Mouse (Mus musculus): ENCODE data around the gene Btbd2.

The Btbd2 gene

DNA sequence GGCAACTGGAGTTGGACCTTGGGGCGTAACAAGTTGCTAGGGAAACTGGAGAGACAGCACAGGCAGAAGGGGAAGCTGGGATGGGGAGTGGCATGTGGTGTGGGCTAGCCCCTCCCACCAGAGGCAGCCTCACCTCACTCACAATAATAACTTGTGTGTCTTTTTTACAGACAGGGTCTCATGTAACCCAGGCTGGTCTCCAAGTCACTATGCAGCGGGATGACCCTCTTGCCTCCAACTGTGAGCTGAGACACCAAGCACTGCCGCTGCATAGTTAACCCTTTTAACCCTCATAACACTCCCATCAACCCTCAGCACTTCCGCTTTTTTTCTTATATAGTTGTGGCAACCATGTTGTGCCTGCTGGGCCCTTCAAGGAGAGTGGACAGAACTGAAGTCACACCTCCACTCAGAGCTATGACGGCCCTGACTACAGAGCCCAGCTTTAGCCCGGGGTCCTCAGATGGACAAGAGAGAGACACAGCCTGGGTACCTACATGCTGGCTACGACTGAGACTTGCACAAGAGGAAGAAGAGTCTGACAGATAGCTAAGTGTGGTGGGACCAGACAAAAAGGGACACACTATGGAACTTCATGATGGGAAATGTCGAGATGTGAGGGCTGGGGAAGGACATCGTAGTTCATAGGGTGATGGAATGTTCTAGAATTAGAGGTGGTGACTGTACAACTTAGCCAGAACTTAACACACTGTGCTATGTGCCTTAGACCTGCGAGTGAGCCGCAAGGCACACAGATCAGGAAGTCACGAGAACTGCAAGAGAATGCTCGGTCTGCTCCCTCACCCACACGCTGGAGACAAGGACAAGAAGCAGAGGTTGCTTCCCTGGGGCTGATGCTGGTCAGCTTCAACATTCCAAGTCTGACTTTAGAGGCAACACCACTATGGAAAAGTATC lies 35.6 kb upstream of the Btbd2 start:
- DNase-seq (ENCODE audit: inconsistent age in 2 of 2, low spot score in 1 of 2): no peak

DNA sequence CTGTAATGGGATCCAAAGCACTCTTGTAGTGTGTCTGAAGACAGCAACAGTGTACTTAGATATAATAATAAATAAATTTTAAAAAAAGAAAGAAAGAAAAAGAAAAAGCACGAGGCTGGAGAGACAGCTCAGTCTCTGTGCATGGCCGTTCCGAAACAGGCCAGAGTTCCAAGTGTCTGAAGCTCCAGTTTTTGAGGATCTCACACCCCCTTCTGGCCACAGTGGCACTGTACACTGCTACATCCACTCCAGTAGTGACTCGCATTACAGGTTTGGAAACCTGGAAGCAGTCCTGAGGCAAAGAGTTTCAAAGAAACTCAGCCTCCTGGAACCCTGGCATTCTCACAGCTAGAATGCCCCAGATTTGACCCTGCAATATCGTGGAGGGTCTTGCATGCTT lies 31.0 kb upstream of the Btbd2 start:
- peak; percentile 80 to 93 for DNase-seq (ENCODE audit: inconsistent age in 2 of 2, low spot score in 1 of 2)

DNA sequence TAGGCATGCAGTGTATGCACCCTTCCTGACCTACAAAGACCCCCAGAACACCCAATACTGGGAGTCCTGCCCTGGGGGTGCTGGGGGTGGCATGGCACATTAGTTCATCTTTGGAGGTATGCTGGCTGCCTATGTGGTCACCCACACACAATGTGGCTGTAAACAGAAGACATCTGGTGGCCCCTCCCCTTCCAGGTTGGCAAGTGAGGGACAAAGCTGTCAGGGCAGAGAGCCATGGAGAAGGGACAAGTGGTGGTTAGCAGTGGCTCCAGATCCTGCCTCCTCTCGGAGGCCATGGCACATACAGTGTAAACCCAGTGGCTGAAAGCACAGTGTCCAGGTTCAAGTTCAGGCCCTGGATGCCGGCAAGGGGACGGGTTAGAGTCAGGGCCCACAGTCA lies 29.7 kb upstream of the Btbd2 start:
- DNase-seq (ENCODE audit: inconsistent age in 2 of 2, low spot score in 1 of 2): no peak

DNA sequence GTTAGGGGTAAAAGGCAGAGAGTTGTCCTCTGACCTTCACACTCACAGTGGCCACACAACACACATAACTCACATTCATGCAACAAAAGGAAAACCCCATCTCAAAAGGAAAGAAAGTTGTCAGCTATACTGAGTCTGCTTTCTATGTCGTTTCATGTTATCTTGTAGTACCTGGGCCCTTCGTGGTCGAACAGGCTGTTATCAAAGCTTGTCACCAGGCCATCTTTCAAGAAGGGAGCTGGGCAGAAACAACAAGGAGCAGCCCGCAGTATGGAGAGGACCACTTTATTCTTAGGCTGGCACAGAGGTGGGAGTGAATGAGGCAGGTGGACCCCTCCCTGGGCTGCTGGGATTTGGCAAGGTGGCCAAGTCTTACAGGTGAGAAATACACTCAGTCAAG lies 28.1 kb upstream of the Btbd2 start:
- no peak for DNase-seq (ENCODE audit: inconsistent age in 2 of 2, low spot score in 1 of 2)

DNA sequence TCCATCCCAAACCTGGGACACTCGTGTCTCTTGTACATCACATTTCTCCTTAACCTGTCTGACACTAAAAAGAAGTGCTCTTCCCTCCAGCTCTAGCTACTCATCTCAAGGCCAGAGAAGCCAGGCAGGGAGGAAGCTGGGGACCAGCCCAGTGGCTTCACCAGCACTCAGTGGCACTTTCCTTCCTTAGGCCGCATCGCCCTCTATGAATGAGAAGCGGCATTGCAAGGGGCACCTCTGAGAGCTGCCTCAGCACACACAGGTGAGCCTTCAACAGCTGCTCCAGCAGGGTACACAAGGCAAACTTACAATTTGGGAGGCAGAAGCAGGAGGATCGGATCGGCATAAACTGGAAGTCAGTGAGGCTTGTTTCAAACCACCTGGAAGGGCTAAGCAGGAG lies 27.3 kb upstream of the Btbd2 start:
- peak; percentile 81 to 92 for DNase-seq (ENCODE audit: inconsistent age in 2 of 2, low spot score in 1 of 2)

DNA sequence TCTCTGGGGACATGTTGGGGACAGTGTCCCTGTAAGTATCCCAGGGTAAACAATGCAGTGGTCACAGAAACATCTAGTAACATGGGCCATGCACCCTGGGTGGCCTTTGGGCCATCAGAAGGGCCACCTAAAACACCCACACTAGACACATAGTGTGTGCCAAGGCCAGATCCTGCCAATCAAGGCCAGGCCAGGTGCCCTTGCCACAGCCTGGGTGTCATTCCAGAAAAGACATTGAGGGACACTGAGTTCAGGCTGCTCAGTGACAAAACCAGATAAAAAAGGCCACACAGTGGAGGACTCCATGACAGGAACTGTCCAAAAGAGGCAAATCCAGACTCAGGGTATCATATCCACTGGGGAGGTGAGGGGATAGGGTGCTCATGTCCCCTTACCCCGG lies 26.8 kb upstream of the Btbd2 start:
- DNase-seq (ENCODE audit: inconsistent age in 2 of 2, low spot score in 1 of 2): peak; percentile 53 to 73

DNA sequence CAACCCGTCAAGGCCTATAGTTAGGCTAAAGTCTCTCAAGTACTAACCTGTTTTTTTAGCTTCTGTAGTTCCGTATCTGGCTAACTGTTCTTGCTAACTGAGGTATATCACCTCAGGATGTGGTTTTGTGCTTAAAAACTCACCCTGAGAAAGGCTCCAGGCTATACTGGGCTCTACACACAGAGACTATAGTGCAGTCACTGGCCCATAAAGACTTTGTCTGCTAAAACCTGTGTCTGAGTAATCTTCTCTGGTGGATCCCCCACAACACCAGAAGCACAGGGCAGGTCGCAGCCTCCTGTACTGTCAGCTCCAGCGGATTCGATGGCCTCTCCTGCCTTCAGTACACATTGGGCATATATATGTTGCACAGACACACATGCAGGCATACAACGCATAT lies 25.1 kb upstream of the Btbd2 start:
- no peak for DNase-seq (ENCODE audit: inconsistent age in 2 of 2, low spot score in 1 of 2)

DNA sequence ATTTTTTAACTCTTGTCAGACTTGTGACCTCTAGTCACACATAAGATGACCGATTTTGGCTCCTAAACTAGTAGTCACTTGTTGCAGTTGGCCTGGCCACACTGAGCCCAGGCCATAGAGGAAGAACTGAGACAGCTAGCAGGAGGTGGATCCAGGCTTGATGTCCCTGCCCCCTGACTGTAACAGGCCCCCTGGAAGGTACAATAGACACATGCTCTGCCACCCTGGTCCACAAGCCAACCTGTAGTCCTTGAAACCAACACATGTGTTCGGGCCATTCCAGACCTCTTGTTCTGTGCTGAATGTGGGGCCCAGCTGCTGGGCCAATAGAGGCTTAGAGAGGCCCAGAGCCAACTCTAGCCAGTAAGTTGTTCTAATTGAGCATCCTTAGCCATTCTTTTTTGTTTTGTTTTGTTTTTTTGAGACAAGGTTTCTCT lies 23.4 kb upstream of the Btbd2 start:
- no peak for DNase-seq (ENCODE audit: inconsistent age in 2 of 2, low spot score in 1 of 2)

DNA sequence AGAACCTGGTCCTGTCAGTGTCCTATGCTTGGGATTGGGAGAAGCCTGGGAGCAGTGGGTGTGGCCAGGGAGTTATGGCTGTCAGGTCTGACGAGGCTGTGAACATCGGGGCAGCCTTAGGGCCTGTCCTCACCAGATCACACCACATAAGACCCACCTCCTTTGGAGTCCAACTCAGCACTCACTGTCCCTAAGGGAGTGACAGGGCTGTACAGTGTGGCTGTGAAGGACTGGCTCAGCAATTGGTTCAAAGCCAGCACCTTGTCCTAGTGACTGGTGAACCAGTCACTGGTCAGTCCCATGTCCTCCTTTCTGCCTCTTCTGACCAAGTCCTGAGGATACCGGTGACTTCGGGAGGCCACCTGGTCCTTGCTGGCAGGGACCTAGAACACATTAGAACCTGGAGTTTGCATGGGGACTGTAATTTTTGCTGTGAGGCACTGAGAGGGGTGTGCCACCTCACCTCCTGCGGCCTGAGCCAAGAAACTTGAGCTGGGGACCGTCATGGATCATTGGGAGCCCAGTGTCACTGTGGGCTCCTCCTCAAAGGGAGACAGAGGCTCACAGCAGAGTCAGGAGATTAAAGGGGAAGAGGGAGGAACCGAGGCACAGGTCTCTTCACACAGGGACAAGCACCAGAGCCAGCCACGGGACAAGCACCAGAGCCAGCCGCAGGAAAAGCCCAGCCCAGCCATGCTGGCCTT lies 22.8 kb upstream of the Btbd2 start:
- DNase-seq (ENCODE audit: inconsistent age in 2 of 2, low spot score in 1 of 2): peak; percentile 74 to 76

DNA sequence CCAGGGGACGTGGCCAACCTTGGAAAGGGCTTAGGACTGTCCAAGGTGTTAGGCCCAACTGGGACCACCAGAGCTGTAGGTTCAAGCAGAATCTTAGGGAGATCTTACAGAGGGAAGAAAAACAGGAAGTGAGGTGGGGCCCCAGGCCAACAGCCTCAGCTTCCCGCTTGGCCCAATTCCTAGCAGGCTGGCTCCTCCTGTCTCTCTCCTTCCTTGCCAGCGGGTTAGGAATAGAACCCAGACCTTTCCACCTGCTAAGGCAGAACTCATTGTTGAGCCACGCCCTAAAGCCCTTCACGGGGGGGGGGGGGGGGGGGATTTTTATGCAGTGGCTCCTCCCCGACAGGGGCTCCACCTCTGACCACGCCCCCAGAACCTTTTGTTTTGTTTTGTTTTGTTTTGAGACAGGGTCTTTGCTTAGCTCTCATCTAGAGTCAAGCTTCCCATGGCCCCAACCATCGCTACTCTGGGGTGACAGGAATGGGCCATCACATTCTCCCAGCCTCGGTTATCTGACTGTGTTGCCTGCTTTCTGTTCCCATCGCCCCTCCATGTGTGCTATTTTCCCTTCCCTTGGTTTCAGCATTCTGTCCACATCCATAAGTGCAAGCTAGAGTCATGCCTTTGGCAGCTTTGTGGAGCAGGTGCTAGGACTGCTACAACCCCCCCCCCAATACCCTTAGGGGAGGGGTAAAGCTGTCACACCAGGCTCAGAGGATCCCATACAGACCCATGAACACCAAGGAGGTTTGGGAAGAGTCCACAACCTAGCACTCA lies 21.9 kb upstream of the Btbd2 start:
- peak in 1 of 2 experiments; percentile 57 for DNase-seq (ENCODE audit: inconsistent age in 2 of 2, low spot score in 1 of 2)

DNA sequence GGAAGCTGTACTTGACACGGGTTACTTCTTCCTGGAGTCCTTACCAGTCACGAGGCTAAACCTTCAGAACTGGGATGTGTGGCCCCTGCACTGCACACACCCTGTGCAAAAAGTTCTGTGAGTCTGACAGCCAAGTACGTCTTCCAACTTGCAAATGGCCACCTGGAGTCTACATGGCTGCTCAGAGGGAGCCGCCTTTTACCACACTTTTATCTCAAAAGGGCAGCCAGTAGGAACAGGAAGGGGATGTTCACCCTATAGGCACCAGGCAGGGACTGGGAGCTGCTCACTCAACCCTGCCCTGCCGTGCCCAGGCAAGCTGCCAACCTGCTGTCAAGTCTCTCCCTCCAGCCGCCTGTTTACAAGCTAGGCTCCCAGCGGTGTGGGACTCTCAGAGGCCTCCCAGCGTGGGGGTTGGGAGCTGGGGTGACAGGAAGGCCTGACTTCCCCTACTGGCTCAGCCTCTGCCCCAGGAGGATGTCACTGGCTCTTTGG lies 21.1 kb upstream of the Btbd2 start, which contains the start of gene Mknk2:
Gene Mknk2, minus strand, starts transcription at position 171 of the 495 bp plus-strand sequence.
- peak; percentile 94 to 97 for DNase-seq (ENCODE audit: inconsistent age in 2 of 2, low spot score in 1 of 2)

DNA sequence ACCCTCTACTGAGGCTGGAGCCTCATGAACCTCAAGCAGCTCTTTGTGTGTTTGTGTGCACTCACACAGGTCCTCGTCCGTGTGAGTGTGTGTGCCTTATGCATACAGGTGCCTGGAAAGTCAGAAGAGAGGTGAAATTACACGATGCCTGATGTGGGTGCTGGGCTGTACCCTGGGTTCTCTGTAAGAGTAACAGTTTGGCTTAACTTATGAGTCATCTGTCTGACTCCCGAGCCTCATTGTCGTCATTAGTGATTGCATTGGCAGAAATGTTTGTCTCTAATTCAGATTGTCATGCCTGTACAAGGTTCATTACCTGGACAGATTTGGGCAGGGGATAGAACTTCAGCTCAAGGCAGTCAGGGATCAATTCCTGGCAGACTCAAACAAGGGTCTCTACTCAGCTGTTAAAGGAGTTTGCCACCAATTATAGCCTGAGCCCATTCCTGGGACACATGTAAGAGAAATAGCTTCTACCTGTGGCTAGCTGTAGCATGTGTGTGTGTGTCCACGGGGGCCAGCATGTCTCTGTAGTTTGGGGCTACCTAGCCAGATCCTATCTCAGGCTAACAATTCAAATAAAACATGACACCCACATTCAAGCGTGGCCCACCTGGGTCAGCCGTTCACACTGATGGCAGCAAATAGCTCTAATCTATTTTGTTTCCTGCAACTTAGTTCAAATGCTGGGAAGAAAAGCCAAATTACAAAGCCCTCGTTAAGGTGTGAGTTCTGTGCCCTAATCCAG lies 20.4 kb upstream of the Btbd2 start:
- DNase-seq (ENCODE audit: inconsistent age in 2 of 2, low spot score in 1 of 2): peak; percentile 75 to 88

DNA sequence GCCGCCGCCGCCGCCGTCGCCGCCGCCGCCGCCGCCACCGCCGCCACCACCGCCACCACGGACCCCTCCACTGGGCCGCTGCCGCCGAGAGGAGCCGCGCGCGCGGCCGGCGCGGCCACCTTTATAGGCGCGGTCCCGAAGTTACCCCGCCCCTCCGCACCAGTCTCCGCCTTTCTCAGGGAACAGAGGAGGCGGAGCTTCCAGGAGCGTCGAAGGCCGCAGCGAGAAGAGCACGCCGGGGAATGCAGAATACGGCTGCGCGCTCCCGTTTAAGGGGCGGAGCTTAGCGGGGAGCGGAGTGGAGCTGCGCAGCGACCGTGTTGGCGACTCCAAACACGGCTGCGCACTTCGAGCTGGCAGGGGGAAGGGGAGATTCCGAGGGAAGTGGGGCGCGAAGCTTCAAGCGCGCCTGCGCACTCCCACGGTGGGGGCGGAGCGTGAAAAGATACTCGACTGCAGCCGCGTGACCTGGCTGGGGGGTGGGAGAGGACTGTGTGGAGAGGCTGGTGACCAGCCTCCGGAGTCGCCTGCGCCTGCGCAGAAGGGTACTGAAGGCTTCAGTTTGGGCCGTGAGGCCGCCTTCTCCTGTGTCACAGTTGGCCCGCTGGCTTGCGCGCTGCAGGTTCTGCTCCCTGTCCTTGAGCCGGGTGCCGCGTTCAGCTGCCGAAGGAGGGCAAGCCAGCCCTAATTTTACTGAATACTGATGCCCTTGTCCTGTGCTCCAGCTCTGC lies 19.5 kb upstream of the Btbd2 start:
- peak; percentile 100 for DNase-seq (ENCODE audit: inconsistent age in 2 of 2, low spot score in 1 of 2)

DNA sequence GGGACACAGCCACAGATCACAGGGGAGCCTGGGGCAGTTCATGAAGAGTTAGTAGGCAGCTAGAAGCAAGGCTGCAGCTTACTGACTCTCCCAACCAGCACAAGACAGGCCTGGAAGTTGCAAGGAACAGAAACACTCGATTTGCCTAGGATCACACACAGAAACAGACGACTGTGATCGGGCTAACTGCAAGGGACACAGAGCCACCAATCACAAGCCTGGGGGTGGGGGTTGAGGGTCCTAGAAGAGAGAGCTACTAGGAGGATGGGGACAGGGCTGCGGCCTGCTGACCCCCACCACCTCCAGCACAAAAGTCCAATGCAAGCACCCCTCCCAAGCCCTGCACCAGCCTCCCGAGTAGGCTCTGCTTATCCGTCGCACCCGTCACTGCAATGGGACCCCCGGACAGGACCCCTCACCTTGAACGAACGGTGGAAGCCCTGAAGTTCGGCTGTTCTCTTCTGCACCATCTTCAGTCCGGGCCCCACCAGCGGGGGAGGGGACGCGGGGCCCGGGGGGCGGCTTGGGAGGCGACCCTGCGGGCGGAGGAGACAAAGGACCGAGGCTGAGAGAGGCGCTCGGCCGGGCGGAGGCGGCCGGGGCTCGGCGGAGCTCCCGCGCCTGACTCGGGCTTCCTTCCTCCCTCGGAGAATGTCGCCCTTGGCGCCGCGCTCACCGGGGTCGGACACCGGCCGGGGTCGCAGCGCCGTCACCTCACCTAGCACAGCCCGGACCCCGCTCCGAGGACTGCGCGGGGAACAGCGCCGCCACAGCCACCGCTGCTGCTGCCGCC lies 18.7 kb upstream of the Btbd2 start:
- peak in 1 of 2 experiments; percentile 61 for DNase-seq (ENCODE audit: inconsistent age in 2 of 2, low spot score in 1 of 2)

DNA sequence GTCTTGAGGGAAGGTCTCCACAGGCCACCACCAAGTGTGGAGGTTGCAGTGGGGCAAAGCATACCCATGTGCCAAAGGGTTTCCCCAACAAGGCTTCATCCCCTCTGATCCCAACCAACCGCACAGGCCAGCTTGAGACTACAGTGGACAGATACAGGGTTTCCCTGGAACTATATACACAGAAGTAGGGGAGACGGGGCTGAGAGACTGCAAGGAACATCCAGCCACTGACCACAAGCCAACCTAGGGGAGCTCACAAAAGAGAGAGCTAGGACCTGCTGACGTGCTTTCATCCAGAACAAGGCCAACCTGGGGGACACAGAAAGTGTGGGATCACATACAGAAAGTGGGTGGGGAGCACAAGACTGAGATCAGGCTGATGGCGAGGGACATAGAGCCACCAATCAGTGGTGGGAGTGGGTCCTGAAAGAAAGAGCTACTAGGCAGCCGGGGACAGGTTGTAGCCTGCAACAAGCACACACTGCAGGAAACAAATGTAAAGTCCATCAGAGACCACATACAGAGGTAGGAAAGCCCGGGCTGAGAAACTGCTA lies 18.1 kb upstream of the Btbd2 start:
- peak in 1 of 2 experiments; percentile 79 for DNase-seq (ENCODE audit: inconsistent age in 2 of 2, low spot score in 1 of 2)

DNA sequence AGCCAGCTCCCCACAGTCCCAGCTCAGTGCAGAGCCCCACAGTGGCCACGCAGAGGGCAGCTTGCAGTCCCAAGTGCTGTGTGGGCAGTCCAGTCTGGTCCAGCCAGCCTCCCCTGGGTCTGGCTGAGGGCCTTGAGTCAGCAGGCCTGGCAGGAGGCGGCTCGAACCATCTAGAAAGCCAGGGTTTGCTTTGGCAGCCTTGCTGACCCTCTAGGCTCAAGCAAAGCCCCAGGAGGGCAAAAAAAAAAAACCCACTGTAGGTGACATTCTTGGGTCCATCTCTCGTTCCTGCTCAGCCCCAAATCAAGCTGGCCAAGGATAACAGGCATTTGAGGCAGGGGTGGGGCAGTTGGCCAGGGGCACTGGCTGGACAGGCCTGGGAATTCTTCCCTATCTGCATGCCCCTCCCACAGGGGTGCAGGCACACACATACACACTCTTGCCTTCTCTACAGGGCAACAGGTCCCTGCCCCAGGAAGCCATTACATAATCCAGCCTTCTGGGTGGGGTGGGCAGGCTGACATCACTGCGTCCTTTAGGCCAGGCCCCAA lies 17.4 kb upstream of the Btbd2 start:
- peak in 1 of 2 experiments; percentile 82 for DNase-seq (ENCODE audit: inconsistent age in 2 of 2, low spot score in 1 of 2)

DNA sequence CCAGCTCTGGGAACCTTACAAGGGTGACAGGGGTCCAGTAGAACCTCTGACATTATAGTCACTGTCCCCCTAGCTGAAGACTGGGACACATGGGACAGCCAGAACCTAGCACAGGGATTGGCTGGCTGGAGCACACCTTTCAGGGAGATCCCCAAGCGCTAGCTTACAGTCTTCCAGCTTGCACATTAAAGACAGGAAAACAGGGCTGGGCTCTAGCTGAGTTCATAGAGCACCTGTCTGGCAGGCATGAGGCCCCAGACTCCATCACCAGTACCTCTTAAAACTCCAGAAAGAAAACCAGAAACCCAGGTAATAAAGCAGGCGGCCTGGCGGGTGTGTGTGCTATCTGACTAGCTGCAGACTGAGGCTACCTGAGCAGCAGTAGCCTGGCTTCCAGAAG lies 16.8 kb upstream of the Btbd2 start:
- peak in 1 of 2 experiments; percentile 56 for DNase-seq (ENCODE audit: inconsistent age in 2 of 2, low spot score in 1 of 2)

DNA sequence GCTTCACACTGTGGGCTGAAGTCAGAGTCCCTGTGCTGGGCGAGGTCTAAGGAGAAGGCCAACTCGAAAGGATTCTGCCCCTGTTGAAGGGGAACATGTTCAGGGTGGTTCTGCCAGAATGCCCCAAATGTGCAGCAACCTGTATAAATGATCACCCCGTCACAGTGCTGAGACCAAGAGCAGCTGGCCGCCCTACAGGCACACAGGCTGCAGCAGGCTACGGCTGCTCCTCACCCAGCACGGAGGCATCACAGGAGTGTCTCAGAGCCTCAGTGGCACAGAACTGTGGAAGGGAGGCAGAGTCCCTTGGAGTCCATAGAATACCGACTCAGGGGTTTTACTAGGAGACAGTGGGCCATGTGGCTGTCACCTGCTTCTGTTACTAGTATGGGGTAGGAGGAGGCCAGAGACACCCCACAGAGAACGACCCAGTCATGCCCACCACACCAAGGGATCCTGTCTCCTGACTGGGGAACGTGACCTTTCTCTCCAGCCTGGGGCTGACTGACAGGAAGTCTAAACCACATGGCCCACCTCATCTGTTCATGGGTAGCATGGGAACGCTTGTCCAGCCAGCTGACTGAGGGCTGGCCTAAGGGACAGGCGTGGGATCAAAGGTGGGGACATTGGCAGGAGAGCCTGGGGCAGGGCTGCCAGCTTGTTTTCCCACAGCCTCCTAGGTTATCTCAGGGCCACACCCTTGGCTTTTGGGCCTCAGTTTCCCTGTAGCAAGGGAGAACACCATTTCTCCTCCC lies 15.2 kb upstream of the Btbd2 start:
- DNase-seq (ENCODE audit: inconsistent age in 2 of 2, low spot score in 1 of 2): no peak

All from adrenal gland, adult (tissue).